Mouse (Mus musculus): ENCODE measurements around the gene Hist1h1b. TPM values are rescaled to one million over a fixed set of nuclear protein-coding genes. Genes with fewer than 3 reads are reported as not detected.
"Not testable (repeated sequence)": the region's sequence is repeated elsewhere in the genome, so short reads cannot be mapped to it uniquely, and the experiment has no call there.

Gene Hist1h1b
- polyA plus RNA-seq, 1 experiment from 2014 or later, result 1.6 TPM

GRCm38 (mm10) chr13:21795584-21795983 is 15.2 kb upstream of the Hist1h1b start:
- Histone ChIP-seq H3K9ac (no peak overlapping the region), H3K27me3 (ENCODE audit: control insufficient read depth, insufficient read depth, low read length) (no peaks in the 10 kb centered on the region), H3K4me1 (replicated peaks; ENCODE audit: control insufficient read depth, insufficient read depth, low read length) (0 out of 2 replicates have a peak, but pooled peaks cover 5% of the 10 kb centered on the region), H3K9me3 (ENCODE audit: control insufficient read depth, low read length) (no peaks in the 10 kb centered on the region), H3K27ac (no peak overlapping the region), H3K36me3 (replicated peaks; ENCODE audit: control insufficient read depth, insufficient read depth) (no peaks in the 10 kb centered on the region), H3K4me2 (replicated peaks) (no peak overlapping the region), H3K4me3 (replicated peaks; ENCODE audit: low read length) (no peak overlapping the region)
- WGBS, result 92% methylated on average over 7 of the region's 7 CpGs
- ATAC-seq (ENCODE audit: low FRiP score) (no peak), DNase-seq (ENCODE audit: low spot score) (no peak)

- Histone ChIP-seq H3K9me3 (ENCODE audit: control insufficient read depth, low read length) (no peaks in the 10 kb centered on the region), H3K4me2 (replicated peaks) (peak overlapping the region; percentile 41), H3K4me1 (replicated peaks; ENCODE audit: control insufficient read depth, insufficient read depth, low read length) (peaks cover 21% of the 10 kb centered on the region), H3K9ac (peak overlapping the region; percentile 24; the same call in 1 of the 2 replicates), H3K4me3 (replicated peaks; ENCODE audit: low read length) (no peak overlapping the region), H3K36me3 (replicated peaks; ENCODE audit: control insufficient read depth, insufficient read depth) (no peaks in the 10 kb centered on the region), H3K27me3 (ENCODE audit: control insufficient read depth, insufficient read depth, low read length) (no peaks in the 10 kb centered on the region), H3K27ac (no peak overlapping the region)
- 7% methylated on average over 18 of the region's 18 CpGs for WGBS
- ATAC-seq (ENCODE audit: low FRiP score) (no peak), DNase-seq (ENCODE audit: low spot score) (no peak)
Measured at GRCm38 (mm10) chr13:21790601-21791283, 10.3 kb upstream of the Hist1h1b start.

- no peak for DNase-seq (ENCODE audit: low spot score)
- no peak overlapping the region for H3K27ac ChIP-seq
- H3K27me3 ChIP-seq (ENCODE audit: control insufficient read depth, insufficient read depth, low read length), result no peaks in the 10 kb centered on the region
- no peaks in the 10 kb centered on the region for H3K9me3 ChIP-seq (ENCODE audit: control insufficient read depth, low read length)
- no peak overlapping the region for H3K9ac ChIP-seq
- H3K4me1 ChIP-seq (replicated peaks; ENCODE audit: control insufficient read depth, insufficient read depth, low read length), result peaks cover 21% of the 10 kb centered on the region
- ATAC-seq (ENCODE audit: low FRiP score), result no peak
- H3K4me2 ChIP-seq (replicated peaks), result no peak overlapping the region
- 57% methylated on average over 6 of the region's 6 CpGs for WGBS
- no peaks in the 10 kb centered on the region for H3K36me3 ChIP-seq (replicated peaks; ENCODE audit: control insufficient read depth, insufficient read depth)
- H3K4me3 ChIP-seq (replicated peaks; ENCODE audit: low read length), result no peak overlapping the region
Measured at GRCm38 (mm10) chr13:21789925-21790324, 9.5 kb upstream of the Hist1h1b start.

- 15% methylated on average over 14 of the region's 21 CpGs for WGBS
Measured at GRCm38 (mm10) chr13:21787760-21788593, 7.6 kb upstream of the Hist1h1b start.

GRCm38 (mm10) chr13:21786899-21787629 is 6.6 kb upstream of the Hist1h1b start, which contains the start of the genes Hist1h2an and Hist1h2bp:
Gene Hist1h2an (minus strand): TSS chr13:21787218.
Gene Hist1h2bp (plus strand): TSS chr13:21787461.
- H3K9me3 ChIP-seq (ENCODE audit: control insufficient read depth, low read length); H3K36me3 ChIP-seq (replicated peaks; ENCODE audit: control insufficient read depth, insufficient read depth); H3K27me3 ChIP-seq (ENCODE audit: control insufficient read depth, insufficient read depth, low read length): not testable (repeated sequence)
- Histone ChIP-seq H3K4me2 (replicated peaks) (peak within 1 kb of the TSS; percentile 66), H3K4me1 (replicated peaks; ENCODE audit: control insufficient read depth, insufficient read depth, low read length) (peaks cover 31% of the 10 kb centered on the region), H3K9ac (peak within 1 kb of the TSS; percentile 49), H3K27ac (peak within 1 kb of the TSS; percentile 70), H3K4me3 (replicated peaks; ENCODE audit: low read length) (peak within 1 kb of the TSS; percentile 33)
- DNase-seq (ENCODE audit: low spot score) (peak; percentile 100), ATAC-seq (ENCODE audit: low FRiP score) (peak; percentile 95)
- WGBS, result under 1% methylated on average over 33 of the region's 63 CpGs

More at GRCm38 (mm10) chr13:21787760-21788593, 7.6 kb upstream of the Hist1h1b start:
- no peaks in the 10 kb centered on the region for H3K9me3 ChIP-seq (ENCODE audit: control insufficient read depth, low read length)
- H3K4me1 ChIP-seq (replicated peaks; ENCODE audit: control insufficient read depth, insufficient read depth, low read length), result peaks cover 26% of the 10 kb centered on the region
- ATAC-seq (ENCODE audit: low FRiP score) (peak; percentile 17; the same call in 1 of the 2 replicates), DNase-seq (ENCODE audit: low spot score) (no peak)
- H3K27ac ChIP-seq, result peak overlapping the region; percentile 1; the same call in 1 of the 2 replicates
- no peaks in the 10 kb centered on the region for H3K27me3 ChIP-seq (ENCODE audit: control insufficient read depth, insufficient read depth, low read length)
- no peaks in the 10 kb centered on the region for H3K36me3 ChIP-seq (replicated peaks; ENCODE audit: control insufficient read depth, insufficient read depth)
- H3K4me2 ChIP-seq (replicated peaks), result peak overlapping the region; percentile 66
- H3K9ac ChIP-seq, result peak overlapping the region; percentile 44; the same call in 1 of the 2 replicates
- H3K4me3 ChIP-seq (replicated peaks; ENCODE audit: low read length), result peak overlapping the region; percentile 33

- Histone ChIP-seq H3K4me2 (replicated peaks) (peak overlapping the region; percentile 66), H3K9ac (peak overlapping the region; percentile 49), H3K36me3 (replicated peaks; ENCODE audit: control insufficient read depth, insufficient read depth) (no peaks in the 10 kb centered on the region), H3K27ac (peak overlapping the region; percentile 70), H3K4me3 (replicated peaks; ENCODE audit: low read length) (peak overlapping the region; percentile 33), H3K27me3 (ENCODE audit: control insufficient read depth, insufficient read depth, low read length) (no peaks in the 10 kb centered on the region), H3K9me3 (ENCODE audit: control insufficient read depth, low read length) (no peaks in the 10 kb centered on the region), H3K4me1 (replicated peaks; ENCODE audit: control insufficient read depth, insufficient read depth, low read length) (peaks cover 31% of the 10 kb centered on the region)
- DNase-seq (ENCODE audit: low spot score) (peak; percentile 20), ATAC-seq (ENCODE audit: low FRiP score) (no peak)
- 2% methylated on average over 8 of the region's 8 CpGs for whole genome bisulfite sequencing
Measured at GRCm38 (mm10) chr13:21786189-21786898, 5.9 kb upstream of the Hist1h1b start.

- 17% methylated on average over 6 of the region's 6 CpGs for WGBS
- Histone ChIP-seq H3K9me3 (ENCODE audit: control insufficient read depth, low read length) (no peaks in the 10 kb centered on the region), H3K4me3 (replicated peaks; ENCODE audit: low read length) (peak overlapping the region; percentile 34; the same call in 1 of the 2 replicates), H3K4me2 (replicated peaks) (peak overlapping the region; percentile 81), H3K4me1 (replicated peaks; ENCODE audit: control insufficient read depth, insufficient read depth, low read length) (peaks cover 38% of the 10 kb centered on the region), H3K27me3 (ENCODE audit: control insufficient read depth, insufficient read depth, low read length) (no peaks in the 10 kb centered on the region), H3K9ac (peak overlapping the region; percentile 16; the same call in 1 of the 2 replicates), H3K36me3 (replicated peaks; ENCODE audit: control insufficient read depth, insufficient read depth) (no peaks in the 10 kb centered on the region), H3K27ac (peak overlapping the region; percentile 61)
- no peak for DNase-seq (ENCODE audit: low spot score)
- ATAC-seq (ENCODE audit: low FRiP score), result no peak
Measured at GRCm38 (mm10) chr13:21784311-21784710, 3.9 kb upstream of the Hist1h1b start.

GRCm38 (mm10) chr13:21783734-21784161 is 3.3 kb upstream of the Hist1h1b start:
- peak overlapping the region; percentile 16 for H3K9ac ChIP-seq
- H3K4me2 ChIP-seq (replicated peaks), result peak overlapping the region; percentile 81
- 2% methylated on average over 9 of the region's 9 CpGs for WGBS
- DNase-seq (ENCODE audit: low spot score) (peak; percentile 74), ATAC-seq (ENCODE audit: low FRiP score) (no peak)
- peak overlapping the region; percentile 61 for H3K27ac ChIP-seq
- peak overlapping the region; percentile 34 for H3K4me3 ChIP-seq (replicated peaks; ENCODE audit: low read length)
- no peaks in the 10 kb centered on the region for H3K27me3 ChIP-seq (ENCODE audit: control insufficient read depth, insufficient read depth, low read length)
- H3K36me3 ChIP-seq (replicated peaks; ENCODE audit: control insufficient read depth, insufficient read depth), result no peaks in the 10 kb centered on the region
- H3K4me1 ChIP-seq (replicated peaks; ENCODE audit: control insufficient read depth, insufficient read depth, low read length), result peaks cover 38% of the 10 kb centered on the region
- H3K9me3 ChIP-seq (ENCODE audit: control insufficient read depth, low read length), result no peaks in the 10 kb centered on the region
